Mouse (Mus musculus) kidney, embryonic 15.5 days (tissue): ENCODE measurements at regions not wholly inside any gene's neighbourhood (a gene's known extent, or its start where the extent isn't known, plus 50 kb on each side); places are given as distances from the start of the nearest gene placed in this dataset.

Experiments
- ATAC-seq: fragments of 200-750 bp; cut with Nextera tagmentation; replicated peaks from 2 replicates; pipeline ENCODE4 v1.8.0; 2017; ENCODE audit warnings: moderate TSS enrichment; ENCODE audit not compliant: low FRiP score
- H3K27ac ChIP-seq: fragments of 300-500 bp; sonication (generic); 2 replicates; pipeline ENCODE4 v1.5.1; 2015; ENCODE audit warnings: mild to moderate bottlenecking, inconsistent platforms
- H3K27me3 ChIP-seq: fragments of 300-500 bp; sonication (generic); 2 replicates; pipeline ENCODE4 v1.6.1; 2015; ENCODE audit warnings: inconsistent platforms
- H3K36me3 ChIP-seq: fragments of 300-500 bp; sonication (generic); 2 replicates; pipeline ENCODE4 v1.6.1; 2015; ENCODE audit warnings: inconsistent platforms
- H3K4me1 ChIP-seq: fragments of 300-500 bp; sonication (generic); 2 replicates; pipeline ENCODE4 v1.6.1; 2015; ENCODE audit warnings: inconsistent platforms
- H3K4me2 ChIP-seq: fragments of 300-500 bp; sonication (generic); 2 replicates; pipeline ENCODE4 v1.6.1; 2015; ENCODE audit warnings: moderate library complexity, mild to moderate bottlenecking, inconsistent platforms
- H3K4me3 ChIP-seq: fragments of 300-500 bp; sonication (generic); replicated peaks from 2 replicates; pipeline ENCODE4 v1.5.1; 2015; ENCODE audit warnings: mild to moderate bottlenecking, inconsistent platforms
- H3K9ac ChIP-seq: fragments of 300-500 bp; sonication (generic); 2 replicates; pipeline ENCODE4 v1.6.1; 2015; ENCODE audit warnings: mild to moderate bottlenecking, inconsistent platforms
- H3K9me3 ChIP-seq: fragments of 300-500 bp; sonication (generic); replicated peaks from 2 replicates; pipeline ENCODE4 v1.6.1; 2016; ENCODE audit warnings: inconsistent platforms
- WGBS: fragments of 180-500 bp; shearing (Covaris S2); methylation state at CpG from one replicate; pipeline ENCODE4 v1.1.7; 2015; ENCODE audit warnings: mixed read lengths; 5-methylcytosine and 5-hydroxymethylcytosine counted together

- Histone ChIP-seq H3K4me1 (0 out of 2 replicates have a peak, but pooled peaks cover 3% of the 10 kb centered on the region), H3K9me3 (no peaks in the 10 kb centered on the region), H3K36me3 (no peaks in the 10 kb centered on the region), H3K4me2 (no peak overlapping the region), H3K9ac (no peak overlapping the region), H3K4me3 (no peak overlapping the region), H3K27ac (0 out of 2 replicates have a peak overlapping the region, but pooled peaks have one; percentile 14), H3K27me3 (no peaks in the 10 kb centered on the region)
- no peak for ATAC-seq
- WGBS, result 78% methylated on average over 19 of the region's 19 CpGs
Observed at GRCm38 (mm10) chr19:33065274-33066200, 308.2 kb downstream of the Pten start.

- H3K4me1 ChIP-seq, result 0 out of 2 replicates have a peak, but pooled peaks cover 3% of the 10 kb centered on the region
- no peak overlapping the region for H3K4me2 ChIP-seq
- no peak overlapping the region for H3K4me3 ChIP-seq
- no peaks in the 10 kb centered on the region for H3K9me3 ChIP-seq
- no peak for ATAC-seq
- H3K9ac ChIP-seq, result no peak overlapping the region
- no peak overlapping the region for H3K27ac ChIP-seq
- no peaks in the 10 kb centered on the region for H3K27me3 ChIP-seq
- no peaks in the 10 kb centered on the region for H3K36me3 ChIP-seq
- 74% methylated on average over 11 of the region's 11 CpGs for WGBS
Observed at GRCm38 (mm10) chr19:33068351-33068955, 311.2 kb downstream of the Pten start.

- no peak for ATAC-seq
- Histone ChIP-seq H3K27ac (no peak overlapping the region), H3K36me3 (no peaks in the 10 kb centered on the region), H3K27me3 (no peaks in the 10 kb centered on the region), H3K4me1 (0 out of 2 replicates have a peak, but pooled peaks cover 3% of the 10 kb centered on the region), H3K9ac (no peak overlapping the region), H3K9me3 (no peaks in the 10 kb centered on the region), H3K4me2 (no peak overlapping the region), H3K4me3 (no peak overlapping the region)
- 64% methylated on average over 6 of the region's 6 CpGs for WGBS
Observed at GRCm38 (mm10) chr19:33069761-33070160, 312.5 kb downstream of the Pten start.

GRCm38 (mm10) chr19:33072299-33072698 is 315.0 kb downstream of the Pten start:
- Histone ChIP-seq H3K27me3 (no peaks in the 10 kb centered on the region), H3K9me3 (no peaks in the 10 kb centered on the region), H3K4me3 (no peak overlapping the region), H3K27ac (no peak overlapping the region), H3K36me3 (no peaks in the 10 kb centered on the region), H3K9ac (no peak overlapping the region), H3K4me1 (0 out of 2 replicates have a peak, but pooled peaks cover 3% of the 10 kb centered on the region), H3K4me2 (no peak overlapping the region)
- WGBS, result 79% methylated on average over 2 of the region's 2 CpGs
- ATAC-seq, result no peak

DNA sequence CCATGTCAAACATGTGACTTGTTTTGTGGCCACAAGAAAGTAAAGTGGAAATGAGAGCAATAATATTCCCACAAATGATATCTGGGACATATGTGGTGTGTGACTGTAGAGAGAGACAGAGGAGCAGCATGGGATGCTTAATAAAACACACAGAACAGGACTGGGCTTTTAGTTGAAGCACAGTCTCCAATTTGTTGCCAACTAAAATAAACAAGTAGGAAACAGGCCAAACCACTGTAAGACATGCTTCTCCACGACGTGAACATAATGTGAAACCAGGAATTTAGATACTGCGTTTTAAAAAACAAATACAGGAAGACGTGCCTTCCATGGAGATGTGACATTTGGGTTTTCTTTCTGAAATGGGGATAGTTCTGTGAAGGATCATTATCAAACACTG is 317.2 kb downstream of the Rnls start:
- no peak overlapping the region for H3K9ac ChIP-seq
- no peak for ATAC-seq
- WGBS, result 53% methylated on average over 4 of the region's 4 CpGs
- H3K9me3 ChIP-seq, result no peaks in the 10 kb centered on the region
- H3K27me3 ChIP-seq, result no peaks in the 10 kb centered on the region
- H3K4me2 ChIP-seq, result no peak overlapping the region
- H3K27ac ChIP-seq, result peak overlapping the region; percentile 13; the same call in 1 of the 2 replicates
- 0 out of 2 replicates have a peak, but pooled peaks cover 3% of the 10 kb centered on the region for H3K4me1 ChIP-seq
- H3K4me3 ChIP-seq, result no peak overlapping the region
- H3K36me3 ChIP-seq, result no peaks in the 10 kb centered on the region

DNA sequence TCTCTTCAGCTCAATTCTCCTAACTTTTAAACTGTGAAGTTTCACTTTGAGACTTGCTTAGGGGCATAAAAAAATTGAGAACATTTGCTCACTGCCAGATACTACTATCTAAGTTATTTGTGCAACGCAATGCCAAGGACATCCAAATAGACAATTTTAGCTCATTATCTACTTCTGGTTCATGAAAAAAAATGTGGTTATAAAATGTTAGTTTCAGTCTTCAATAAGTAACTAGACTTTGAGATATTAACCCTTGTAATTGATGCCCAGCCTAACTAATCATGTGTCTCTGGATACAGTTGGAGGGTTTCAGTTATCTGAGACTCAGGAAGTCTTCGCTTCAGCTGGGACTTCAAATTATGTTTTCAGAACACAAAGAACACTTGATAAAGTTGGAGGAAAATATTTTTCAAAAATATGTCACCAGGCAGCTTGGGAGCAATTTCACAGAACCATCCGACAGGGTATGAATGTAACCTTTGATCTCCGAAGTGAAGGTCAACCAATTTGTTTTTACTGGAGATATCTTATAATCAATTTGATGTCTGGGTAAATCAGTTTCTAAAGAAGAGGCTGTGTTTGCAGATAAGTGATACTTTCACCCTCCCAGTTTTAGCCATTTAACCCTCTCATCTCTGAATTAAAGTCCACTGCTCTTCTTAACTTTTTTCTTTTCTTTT is 313.3 kb downstream of the Rnls start:
- no peaks in the 10 kb centered on the region for H3K36me3 ChIP-seq
- H3K4me3 ChIP-seq, result no peak overlapping the region
- H3K9me3 ChIP-seq, result no peaks in the 10 kb centered on the region
- ATAC-seq, result no peak
- WGBS, result 60% methylated on average over 4 of the region's 4 CpGs
- no peaks in the 10 kb centered on the region for H3K27me3 ChIP-seq
- H3K4me1 ChIP-seq, result 0 out of 2 replicates have a peak, but pooled peaks cover 3% of the 10 kb centered on the region
- H3K27ac ChIP-seq, result no peak overlapping the region
- no peak overlapping the region for H3K9ac ChIP-seq
- no peak overlapping the region for H3K4me2 ChIP-seq

DNA sequence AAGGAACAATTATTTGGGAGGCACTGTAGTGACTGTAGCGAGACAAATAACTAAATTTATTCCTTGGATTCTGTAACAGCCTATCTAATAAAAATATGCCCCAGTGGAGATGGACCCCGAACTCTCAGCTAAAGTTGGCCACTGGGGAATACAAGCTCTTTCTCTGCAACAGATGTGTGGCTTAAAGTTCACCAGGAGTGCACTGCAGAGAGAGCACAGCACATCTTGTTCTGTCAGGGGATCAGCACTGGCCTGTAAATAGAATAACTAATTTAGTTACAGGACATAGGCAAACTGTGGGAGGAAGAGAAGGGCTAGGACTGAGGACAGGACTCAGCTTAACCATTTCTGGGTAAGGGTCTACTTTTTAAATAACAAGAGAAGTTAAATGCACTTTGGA is 312.1 kb downstream of the Rnls start:
- Histone ChIP-seq H3K9ac (no peak overlapping the region), H3K4me3 (no peak overlapping the region), H3K4me1 (0 out of 2 replicates have a peak, but pooled peaks cover 3% of the 10 kb centered on the region), H3K27ac (no peak overlapping the region), H3K4me2 (no peak overlapping the region), H3K27me3 (no peaks in the 10 kb centered on the region), H3K36me3 (no peaks in the 10 kb centered on the region), H3K9me3 (no peaks in the 10 kb centered on the region)
- no peak for ATAC-seq
- WGBS, result 59% methylated on average over 2 of the region's 2 CpGs

DNA sequence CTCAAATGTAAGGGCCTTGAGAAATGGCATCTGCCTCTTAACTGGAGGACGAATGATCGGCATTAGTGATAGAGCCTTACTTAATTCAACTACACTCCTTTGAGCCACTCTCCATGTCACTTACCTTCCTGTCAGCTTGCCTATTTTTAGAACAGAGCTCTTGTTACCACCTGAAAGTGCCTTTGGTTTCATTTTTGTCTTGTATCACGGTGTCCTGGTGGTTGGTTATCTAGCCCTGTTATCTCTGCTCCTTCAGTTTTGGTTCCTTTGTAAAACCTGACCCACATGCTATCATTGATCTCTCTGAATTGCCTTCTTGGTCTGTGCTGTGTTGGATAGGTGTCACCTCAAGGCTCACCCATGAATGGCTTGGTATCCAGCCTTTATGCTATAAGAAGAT is 310.6 kb downstream of the Rnls start:
- Histone ChIP-seq H3K4me3 (no peak overlapping the region), H3K4me1 (0 out of 2 replicates have a peak, but pooled peaks cover 3% of the 10 kb centered on the region), H3K9ac (no peak overlapping the region), H3K36me3 (no peaks in the 10 kb centered on the region), H3K27me3 (no peaks in the 10 kb centered on the region), H3K9me3 (no peaks in the 10 kb centered on the region), H3K4me2 (no peak overlapping the region), H3K27ac (no peak overlapping the region)
- 81% methylated on average over 3 of the region's 3 CpGs for WGBS
- no peak for ATAC-seq

- Histone ChIP-seq H3K9me3 (no peaks in the 10 kb centered on the region), H3K27me3 (no peaks in the 10 kb centered on the region), H3K4me2 (no peak overlapping the region), H3K27ac (no peak overlapping the region), H3K9ac (no peak overlapping the region), H3K4me3 (no peak overlapping the region), H3K36me3 (no peaks in the 10 kb centered on the region), H3K4me1 (0 out of 2 replicates have a peak, but pooled peaks cover 3% of the 10 kb centered on the region)
- WGBS, result 76% methylated on average over 2 of the region's 2 CpGs
- no peak for ATAC-seq
Observed at GRCm38 (mm10) chr19:33083371-33083770, 308.7 kb downstream of the Rnls start.

DNA sequence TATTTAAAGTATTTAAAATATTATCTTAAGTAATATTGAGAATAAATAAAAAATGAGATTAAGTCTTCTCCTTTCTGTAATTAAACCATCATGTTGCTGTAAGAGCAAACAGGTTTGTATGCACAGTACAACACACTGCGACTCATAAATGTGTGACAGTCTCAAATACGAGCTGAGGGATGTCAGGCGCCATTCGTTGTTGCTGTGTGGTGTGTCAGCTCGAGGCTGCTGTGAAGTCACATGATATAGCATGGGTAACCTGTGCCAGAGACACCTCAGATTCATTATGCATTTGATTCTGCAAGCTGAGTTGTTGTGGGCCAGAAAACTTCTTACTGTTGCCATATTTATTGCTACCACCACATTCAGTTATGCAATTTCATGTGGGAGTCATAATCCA is 307.4 kb downstream of the Rnls start:
- WGBS, result 88% methylated on average over 5 of the region's 5 CpGs
- H3K9ac ChIP-seq, result no peak overlapping the region

More for the DNA sequence above, 307.4 kb downstream of the Rnls start:
- Histone ChIP-seq H3K27ac (no peak overlapping the region), H3K27me3 (no peaks in the 10 kb centered on the region), H3K9me3 (no peaks in the 10 kb centered on the region), H3K4me1 (no peaks in the 10 kb centered on the region), H3K4me2 (no peak overlapping the region), H3K4me3 (no peak overlapping the region), H3K36me3 (no peaks in the 10 kb centered on the region)
- no peak for ATAC-seq
